Mouse (Mus musculus) forebrain, embryonic 14.5 days (tissue): ENCODE measurements around the gene Ntn5. TPM values are rescaled to one million over a fixed set of nuclear protein-coding genes. Genes with fewer than 3 reads are reported as not detected.

Experiments used
- ATAC-seq: fragments of 200-750 bp; cut with Nextera tagmentation; 2 replicates; pipeline ENCODE4 v1.8.0; 2017; ENCODE audit warnings: mild to moderate bottlenecking, moderate library complexity
- DNase-seq: peaks from one replicate; pipeline ENCODE4 v3.0.0-alpha.2; 2015; ENCODE audit warnings: low spot score
- H3K27ac ChIP-seq: fragments of 300-500 bp; sonication (generic); 2 replicates; pipeline ENCODE4 v1.5.1; 2014; ENCODE audit warnings: low read depth, mild to moderate bottlenecking, control low read depth, low read length, moderate library complexity
- H3K27me3 ChIP-seq: fragments of 300-500 bp; sonication (generic); replicated peaks from 2 replicates; pipeline ENCODE4 v1.6.1; 2014; ENCODE audit warnings: low read length, control low read depth, mixed read lengths; ENCODE audit not compliant: control insufficient read depth, insufficient read depth
- H3K36me3 ChIP-seq: fragments of 300-500 bp; sonication (generic); 2 replicates; pipeline ENCODE4 v1.6.1; 2014; ENCODE audit warnings: low read length, control low read depth; ENCODE audit not compliant: control insufficient read depth, insufficient read depth
- H3K4me1 ChIP-seq: fragments of 300-500 bp; sonication (generic); 2 replicates; pipeline ENCODE4 v1.6.1; 2014; ENCODE audit warnings: antibody characterized with exemption, low read length, control low read depth; ENCODE audit not compliant: control insufficient read depth, insufficient read depth
- H3K4me2 ChIP-seq: fragments of 300-500 bp; sonication (generic); 2 replicates; pipeline ENCODE4 v1.6.1; 2014; ENCODE audit warnings: mild to moderate bottlenecking, control low read depth, low read length
- H3K4me3 ChIP-seq: fragments of 300-500 bp; sonication (generic); 2 replicates; pipeline ENCODE4 v1.5.1; 2014; ENCODE audit warnings: low read depth, low read length, control low read depth
- H3K9ac ChIP-seq: fragments of 300-500 bp; sonication (generic); 2 replicates; pipeline ENCODE4 v1.6.1; 2014; ENCODE audit warnings: mild to moderate bottlenecking, low read length, control low read depth, moderate library complexity
- H3K9me3 ChIP-seq: fragments of 300-500 bp; sonication (generic); replicated peaks from 2 replicates; pipeline ENCODE4 v1.6.1; 2016; ENCODE audit warnings: low read length, control low read depth, mixed read lengths; ENCODE audit not compliant: control insufficient read depth
- WGBS: fragments of 180-500 bp; shearing (Covaris S2); extraction: QIAGEN DNeasy Blood & Tissue Kit; methylation state at CpG from one replicate; pipeline ENCODE4 v1.1.7; 2014; 5-methylcytosine and 5-hydroxymethylcytosine counted together
- polyA plus RNA-seq: library from polyadenylated mRNA; unstranded; fragments of >200 nt; fragmentation: Nextera tagmentation; extraction: Ambion mirVana; gene quantifications from 2 replicates; pipeline ENCODE4 v1.2.1, GENCODE M21; 2014

Gene Ntn5
- polyA plus RNA-seq, 1 experiment from 2014 or later, result 0.41 TPM

GRCm38 (mm10) chr7:45716952-45717917 is 33.4 kb downstream of the Ntn5 start:
- Histone ChIP-seq H3K27ac (peak overlapping the region; percentile 65), H3K4me2 (peak overlapping the region; percentile 90), H3K9me3 (no peaks in the 10 kb centered on the region), H3K27me3 (no peaks in the 10 kb centered on the region), H3K9ac (peak overlapping the region; percentile 83), H3K4me1 (peaks cover 30% of the 10 kb centered on the region), H3K36me3 (peaks cover 47% of the 10 kb centered on the region), H3K4me3 (peak overlapping the region; percentile 96)
- DNase-seq, result no peak
- 10% methylated on average over 31 of the region's 31 CpGs for WGBS
- ATAC-seq, result peak; percentile 14

DNA sequence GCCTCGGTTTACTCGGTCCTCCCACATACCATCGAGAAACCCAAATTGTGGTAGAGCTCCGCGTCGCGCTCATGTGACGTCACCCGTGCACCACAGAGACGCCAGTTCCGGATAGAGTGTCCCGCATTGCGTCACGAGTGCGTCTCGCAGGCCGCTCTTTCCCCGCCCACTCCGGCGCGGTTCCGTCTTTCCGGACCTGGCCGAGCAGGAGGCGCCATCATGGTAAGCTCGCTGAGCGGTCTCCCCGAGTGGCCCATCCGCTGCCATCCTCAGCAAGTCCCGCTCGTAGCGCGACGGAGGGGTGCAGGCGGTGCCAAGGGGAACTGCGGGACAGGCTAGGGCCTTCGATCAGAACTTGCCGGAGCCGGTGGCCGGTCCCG is 34.1 kb downstream of the Ntn5 start, which contains the start of gene Sphk2:
TSS of gene Sphk2 (minus strand) at position 85 of the 380 bp plus-strand sequence.
- peak within 1 kb of the TSS; percentile 93 for H3K4me2 ChIP-seq
- no peaks in the 10 kb centered on the region for H3K9me3 ChIP-seq
- peak; percentile 79 for ATAC-seq
- no peaks in the 10 kb centered on the region for H3K27me3 ChIP-seq
- peak within 1 kb of the TSS; percentile 96 for H3K4me3 ChIP-seq
- H3K27ac ChIP-seq, result peak within 1 kb of the TSS; percentile 89
- peaks cover 47% of the 10 kb centered on the region for H3K36me3 ChIP-seq
- WGBS, result under 1% methylated on average over 41 of the region's 41 CpGs
- peak; percentile 99 for DNase-seq
- peaks cover 30% of the 10 kb centered on the region for H3K4me1 ChIP-seq
- peak within 1 kb of the TSS; percentile 98 for H3K9ac ChIP-seq

GRCm38 (mm10) chr7:45718331-45718730 is 34.5 kb downstream of the Ntn5 start:
- Histone ChIP-seq H3K4me2 (peak overlapping the region; percentile 93), H3K4me3 (peak overlapping the region; percentile 96), H3K9me3 (no peaks in the 10 kb centered on the region), H3K4me1 (peaks cover 30% of the 10 kb centered on the region), H3K27me3 (no peaks in the 10 kb centered on the region), H3K27ac (peak overlapping the region; percentile 89), H3K36me3 (peaks cover 47% of the 10 kb centered on the region), H3K9ac (peak overlapping the region; percentile 98)
- whole genome bisulfite sequencing, result under 1% methylated on average over 20 of the region's 20 CpGs
- DNase-seq (peak; percentile 27), ATAC-seq (no peak)

- no peak overlapping the region for H3K27ac ChIP-seq
- H3K9ac ChIP-seq, result peak overlapping the region; percentile 98
- ATAC-seq (no peak), DNase-seq (no peak)
- H3K27me3 ChIP-seq, result no peaks in the 10 kb centered on the region
- H3K4me1 ChIP-seq, result peaks cover 30% of the 10 kb centered on the region
- peaks cover 52% of the 10 kb centered on the region for H3K36me3 ChIP-seq
- 83% methylated on average over 10 of the region's 10 CpGs for WGBS
- peak overlapping the region; percentile 93 for H3K4me2 ChIP-seq
- peak overlapping the region; percentile 96 for H3K4me3 ChIP-seq
- H3K9me3 ChIP-seq, result no peaks in the 10 kb centered on the region
Measured at GRCm38 (mm10) chr7:45719180-45719579, 35.4 kb downstream of the Ntn5 start.

DNA sequence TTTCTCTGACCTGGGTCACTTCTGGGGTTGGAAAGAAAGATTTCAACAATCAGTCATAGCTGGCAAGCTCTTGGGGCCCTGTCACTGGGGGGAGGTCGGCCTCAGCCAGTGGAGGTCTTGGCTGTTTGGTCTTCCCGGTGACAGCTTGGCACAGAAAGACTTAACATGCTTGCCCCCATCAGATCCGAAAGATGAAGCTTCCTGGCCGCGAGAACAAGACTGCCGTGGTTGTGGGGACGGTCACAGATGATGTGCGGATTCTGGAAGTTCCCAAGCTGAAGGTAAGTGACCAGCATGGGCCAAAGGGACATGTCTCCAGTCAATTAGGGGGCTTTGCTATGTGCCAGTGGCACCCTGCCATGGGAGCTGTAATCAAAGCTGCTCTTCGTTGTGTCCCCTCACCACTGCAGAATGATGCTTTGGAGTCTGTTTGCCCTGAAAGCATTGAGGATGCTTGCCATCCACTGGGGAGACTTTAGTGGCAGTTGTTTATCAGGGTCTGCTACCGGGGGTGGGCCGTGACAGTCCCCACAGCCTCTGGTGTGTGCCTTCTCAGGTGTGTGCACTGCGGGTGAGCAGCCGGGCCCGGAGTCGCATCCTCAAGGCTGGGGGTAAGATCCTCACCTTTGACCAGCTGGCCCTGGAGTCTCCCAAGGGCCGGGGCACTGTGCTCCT is 36.1 kb downstream of the Ntn5 start:
- no peak overlapping the region for H3K4me3 ChIP-seq
- no peak overlapping the region for H3K4me2 ChIP-seq

DNA sequence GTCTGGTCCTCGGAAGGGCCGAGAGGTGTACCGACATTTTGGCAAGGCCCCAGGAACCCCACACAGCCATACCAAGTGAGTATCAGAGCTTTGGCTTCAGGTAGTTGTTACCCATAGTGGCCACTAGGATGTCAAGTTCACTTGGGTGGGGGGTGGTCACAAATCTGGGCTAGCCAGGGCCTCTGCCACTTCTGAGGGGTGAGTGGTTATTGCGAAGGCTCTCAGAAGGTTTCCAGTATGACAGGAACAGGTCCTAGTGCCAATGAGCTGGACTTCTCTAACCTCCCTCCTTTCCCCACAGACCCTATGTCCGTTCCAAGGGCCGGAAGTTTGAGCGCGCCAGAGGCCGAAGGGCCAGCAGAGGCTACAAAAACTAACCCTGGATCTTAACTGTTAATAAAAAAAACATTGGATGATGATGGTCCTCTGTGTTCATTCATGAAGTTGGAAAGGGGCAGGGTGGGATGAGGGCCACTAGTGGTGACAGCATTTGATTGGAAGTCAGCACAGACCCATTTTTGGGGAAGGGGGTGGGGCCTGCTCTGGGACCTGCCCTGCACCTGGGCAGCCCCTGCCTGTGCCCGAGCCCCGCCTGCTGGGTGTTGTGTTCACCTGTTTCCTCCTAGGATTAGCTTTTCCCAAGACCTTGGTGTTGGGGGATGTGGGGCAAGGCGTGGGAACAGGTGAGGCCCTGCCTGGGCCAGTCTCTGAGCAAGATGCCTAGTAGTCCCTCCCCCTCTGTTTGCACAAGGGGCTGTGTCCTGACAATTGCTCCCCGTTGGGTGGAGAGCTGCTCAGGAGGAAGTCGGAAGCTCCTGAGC is 36.8 kb downstream of the Ntn5 start, which contains the start of gene Fam83e:
TSS of gene Fam83e (plus strand) at position 800 of the 821 bp plus-strand sequence.
- H3K4me2 ChIP-seq, result no peak within 1 kb of the TSS
- ATAC-seq (no peak), DNase-seq (no peak)
- H3K9ac ChIP-seq, result no peak within 1 kb of the TSS
- peaks cover 67% of the 10 kb centered on the region for H3K36me3 ChIP-seq
- no peaks in the 10 kb centered on the region for H3K27me3 ChIP-seq
- peaks cover 23% of the 10 kb centered on the region; the same call in 1 of the 2 replicates for H3K4me1 ChIP-seq
- no peak within 1 kb of the TSS for H3K27ac ChIP-seq
- no peaks in the 10 kb centered on the region for H3K9me3 ChIP-seq
- no peak within 1 kb of the TSS for H3K4me3 ChIP-seq
- WGBS, result 82% methylated on average over 14 of the region's 14 CpGs

More for the DNA sequence above, 36.1 kb downstream of the Ntn5 start:
- H3K36me3 ChIP-seq, result peaks cover 59% of the 10 kb centered on the region
- no peaks in the 10 kb centered on the region for H3K27me3 ChIP-seq
- 92% methylated on average over 15 of the region's 16 CpGs for whole genome bisulfite sequencing
- no peaks in the 10 kb centered on the region for H3K9me3 ChIP-seq
- DNase-seq (no peak), ATAC-seq (no peak)
- peaks cover 25% of the 10 kb centered on the region; the same call in 1 of the 2 replicates for H3K4me1 ChIP-seq
- no peak overlapping the region for H3K27ac ChIP-seq
- H3K9ac ChIP-seq, result no peak overlapping the region

DNA sequence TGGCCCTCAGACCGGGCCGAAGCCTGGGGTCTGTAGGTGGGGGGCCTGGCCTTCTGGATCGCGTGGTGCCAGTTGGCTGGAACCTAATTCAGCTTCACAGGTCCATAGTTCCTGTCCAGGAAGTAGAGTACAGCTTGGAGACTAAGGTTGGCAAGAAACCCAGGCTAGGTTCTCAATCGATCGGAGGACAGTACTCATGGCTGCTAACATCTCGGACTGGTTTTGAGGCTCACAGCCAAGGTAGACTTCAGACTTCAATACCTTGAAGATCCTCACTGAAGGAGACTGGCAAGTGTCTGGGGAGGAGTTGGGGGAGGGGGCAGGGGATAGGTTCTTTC is 37.4 kb downstream of the Ntn5 start:
- peaks cover 18% of the 10 kb centered on the region; the same call in 1 of the 2 replicates for H3K4me1 ChIP-seq
- WGBS, result 81% methylated on average over 7 of the region's 7 CpGs
- no peak overlapping the region for H3K4me3 ChIP-seq
- H3K36me3 ChIP-seq, result peaks cover 73% of the 10 kb centered on the region
- no peaks in the 10 kb centered on the region for H3K9me3 ChIP-seq
- ATAC-seq (no peak), DNase-seq (no peak)
- no peak overlapping the region for H3K4me2 ChIP-seq
- H3K27ac ChIP-seq, result no peak overlapping the region
- H3K9ac ChIP-seq, result no peak overlapping the region
- H3K27me3 ChIP-seq, result no peaks in the 10 kb centered on the region

GRCm38 (mm10) chr7:45721642-45722347 is 38.0 kb downstream of the Ntn5 start:
- Histone ChIP-seq H3K4me2 (no peak overlapping the region), H3K27ac (no peak overlapping the region), H3K27me3 (no peaks in the 10 kb centered on the region), H3K9me3 (no peaks in the 10 kb centered on the region), H3K4me3 (no peak overlapping the region), H3K36me3 (peaks cover 78% of the 10 kb centered on the region), H3K4me1 (peaks cover 12% of the 10 kb centered on the region; the same call in 1 of the 2 replicates), H3K9ac (no peak overlapping the region)
- WGBS, result 69% methylated on average over 13 of the region's 13 CpGs
- ATAC-seq (no peak), DNase-seq (no peak)
